Mouse (Mus musculus) olfactory bulb, adult 2 months (tissue): ENCODE results near the gene Fam166a. TPM values are rescaled to one million over a fixed set of nuclear protein-coding genes. Genes with fewer than 3 reads are reported as not detected.

Experiments used
- H3K27ac ChIP-seq: fragments of 200-500 bp; 2 replicates; pipeline ENCODE4 v1.5.1; 2012; ENCODE audit warnings: low read depth, low read length; ENCODE audit not compliant: insufficient read depth
- H3K4me1 ChIP-seq: fragments of 200-500 bp; 2 replicates; pipeline ENCODE4 v1.6.1; 2012; ENCODE audit warnings: low read length; ENCODE audit not compliant: control insufficient read depth, insufficient read depth
- H3K4me3 ChIP-seq: fragments of 200-500 bp; 2 replicates; pipeline ENCODE4 v1.5.1; 2012; ENCODE audit warnings: mild to moderate bottlenecking, low read depth, low read length, moderate library complexity; ENCODE audit not compliant: insufficient read depth
- CTCF ChIP-seq: fragments of 200-500 bp; IDR thresholded peaks from 2 replicates; pipeline ENCODE4 v1.5.1; 2012; ENCODE audit warnings: low read depth, mild to moderate bottlenecking, low read length, moderate library complexity; ENCODE audit not compliant: insufficient read depth
- POLR2A ChIP-seq: fragments of 200-500 bp; IDR thresholded peaks from 2 replicates; pipeline ENCODE4 v1.6.1; 2012; ENCODE audit warnings: mild to moderate bottlenecking, low read depth, low read length, moderate library complexity; ENCODE audit not compliant: insufficient read depth
- WGBS: fragments of 180-500 bp; shearing (Covaris S2); methylation state at CpG from one replicate; pipeline ENCODE4 v1.1.7; 2018; 5-methylcytosine and 5-hydroxymethylcytosine counted together
- polyA plus RNA-seq: library from polyadenylated mRNA; stranded (reverse); fragments of >200 nt; gene quantifications from 2 replicates; pipeline ENCODE4 v1.2.4, GENCODE M21; 2012; ENCODE audit warnings: low replicate concordance; ENCODE audit not compliant: missing spikeins, insufficient read depth, insufficient read length

The Fam166a gene
- polyA plus RNA-seq, 1 experiment, result not detected

DNA sequence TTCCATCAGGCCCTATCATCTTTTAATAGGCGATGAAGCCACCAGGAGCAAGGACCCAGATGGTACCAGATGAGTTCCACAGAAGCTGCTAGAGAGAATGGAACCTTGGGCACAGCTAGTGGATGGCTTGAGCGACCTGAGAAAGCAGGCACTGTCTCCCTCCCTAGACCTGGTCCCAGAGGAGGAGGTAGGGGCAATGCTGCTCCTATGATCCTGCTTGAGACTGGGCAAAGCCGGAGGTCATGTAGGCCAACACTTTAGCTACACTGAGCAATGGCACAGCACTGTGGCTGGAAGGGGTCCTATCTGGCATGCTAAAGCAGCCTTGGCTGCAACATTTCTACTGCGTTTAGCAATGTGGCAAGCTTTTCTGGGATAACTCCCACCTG, 42.9 kb upstream of the Fam166a start:
- Histone ChIP-seq H3K4me3 (no peak overlapping the region), H3K4me1 (peaks cover 31% of the 10 kb centered on the region), H3K27ac (no peak overlapping the region)
- TF ChIP-seq POLR2A (no peak), CTCF (no peak)
- 81% methylated on average over 4 of the region's 4 CpGs for WGBS

GRCm38 (mm10) chr2:25176573-25176972, 42.0 kb upstream of the Fam166a start:
- 68% methylated on average over 6 of the region's 6 CpGs for WGBS
- Histone ChIP-seq H3K27ac (no peak overlapping the region; the same call in 1 of the 2 replicates), H3K4me3 (no peak overlapping the region), H3K4me1 (peaks cover 39% of the 10 kb centered on the region)
- TF ChIP-seq CTCF (no peak), POLR2A (no peak)

GRCm38 (mm10) chr2:25177076-25177475, 41.5 kb upstream of the Fam166a start:
- 54% methylated on average over 4 of the region's 4 CpGs for WGBS
- no peak overlapping the region for H3K4me3 ChIP-seq
- peak overlapping the region; percentile 88 for H3K27ac ChIP-seq
- TF ChIP-seq POLR2A, result no peak
- no peak for TF ChIP-seq CTCF
- H3K4me1 ChIP-seq, result peaks cover 42% of the 10 kb centered on the region

DNA sequence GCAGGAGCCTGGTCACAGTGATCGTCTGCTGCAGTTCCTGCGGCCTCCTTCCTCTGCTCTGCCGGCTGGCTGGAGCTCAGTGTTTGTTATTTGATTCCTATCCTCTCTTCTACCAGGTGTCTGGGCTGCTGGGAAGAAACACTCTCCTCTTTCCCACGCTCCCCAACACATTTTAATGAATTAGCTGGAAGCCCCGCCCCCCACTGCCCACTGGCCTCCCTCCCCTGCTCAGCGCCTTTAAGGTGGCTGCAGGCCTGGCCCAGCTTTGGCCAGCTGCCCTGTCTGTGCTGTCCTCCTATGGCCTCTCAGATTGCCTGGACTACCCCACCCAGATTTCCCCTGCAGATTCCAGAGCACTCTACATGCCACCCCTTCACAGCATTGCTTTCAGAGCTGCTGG, 40.9 kb upstream of the Fam166a start:
- H3K4me3 ChIP-seq, result no peak overlapping the region
- peaks cover 42% of the 10 kb centered on the region for H3K4me1 ChIP-seq
- 28% methylated on average over 6 of the region's 6 CpGs for WGBS
- H3K27ac ChIP-seq, result peak overlapping the region; percentile 88
- TF ChIP-seq POLR2A (no peak), CTCF (no peak)

DNA sequence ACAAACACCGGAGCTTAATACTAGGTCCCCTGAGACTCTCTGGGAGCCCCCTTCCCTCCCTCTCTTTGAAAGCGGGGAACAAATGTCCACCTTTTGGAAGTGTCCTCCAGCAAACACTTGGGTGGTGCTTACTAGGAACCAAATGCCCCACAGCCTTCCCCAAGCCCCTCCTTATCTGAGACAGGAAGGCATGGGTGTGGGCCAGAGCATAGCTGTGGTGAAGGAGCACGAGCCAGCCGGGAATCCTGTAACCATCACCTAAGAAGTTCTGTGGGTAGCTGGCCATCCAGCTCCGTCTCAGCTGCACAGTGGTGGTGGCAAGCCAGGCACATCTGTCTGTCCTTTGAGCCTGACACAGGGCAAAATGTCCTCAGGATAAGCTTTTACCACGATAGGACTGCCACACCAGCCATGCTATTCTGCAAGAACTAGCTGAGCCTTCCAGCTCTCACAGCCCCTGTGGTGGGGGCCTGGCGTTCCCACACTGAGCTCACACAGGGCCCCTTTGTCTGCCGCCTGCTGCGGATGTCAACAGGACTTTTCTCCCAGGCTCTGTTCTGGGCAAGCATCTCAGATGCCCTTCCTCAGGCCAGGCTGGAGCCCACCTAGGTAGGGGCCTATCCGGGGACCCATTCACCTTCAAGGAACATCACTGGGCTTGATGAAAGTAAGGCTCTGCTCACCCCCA, 40.1 kb upstream of the Fam166a start:
- TF ChIP-seq POLR2A (no peak), CTCF (no peak)
- 54% methylated on average over 10 of the region's 10 CpGs for WGBS
- H3K27ac ChIP-seq, result peak overlapping the region; percentile 69
- H3K4me1 ChIP-seq, result peaks cover 42% of the 10 kb centered on the region
- no peak overlapping the region for H3K4me3 ChIP-seq

DNA sequence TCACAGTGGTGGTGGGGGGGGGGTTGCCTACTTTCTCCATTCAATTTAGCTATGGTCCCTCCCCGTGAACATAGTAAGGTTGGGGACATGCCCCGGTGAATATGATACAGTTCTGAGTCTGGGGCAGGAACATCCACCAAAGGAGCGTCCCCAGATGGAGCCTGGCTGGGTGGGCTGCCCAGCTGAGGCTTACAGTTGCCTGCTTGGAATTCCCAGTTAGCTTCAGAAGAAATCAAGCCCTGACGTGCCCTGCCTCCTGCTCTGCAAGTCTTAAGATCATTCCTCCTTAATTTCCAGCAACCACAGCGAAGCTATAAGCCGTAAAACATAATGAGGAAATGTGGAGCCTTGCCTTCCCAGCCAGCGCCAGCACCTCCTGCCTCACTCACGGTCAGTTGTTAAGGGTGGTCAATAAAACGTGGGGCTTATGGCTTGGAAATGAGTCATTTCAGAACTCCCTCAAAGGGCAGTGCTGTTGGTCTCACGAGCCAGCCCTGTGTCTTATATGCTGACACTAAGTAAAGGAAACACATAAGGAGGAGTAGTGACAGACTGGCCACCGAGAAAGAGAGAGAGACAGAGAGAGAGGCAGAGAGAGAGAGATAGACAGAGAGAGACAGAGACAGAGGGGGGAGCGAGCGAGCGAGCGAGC, 38.9 kb upstream of the Fam166a start:
- peak overlapping the region; percentile 53 for H3K4me3 ChIP-seq
- WGBS, result 26% methylated on average over 15 of the region's 15 CpGs
- peaks cover 42% of the 10 kb centered on the region for H3K4me1 ChIP-seq
- H3K27ac ChIP-seq, result peak overlapping the region; percentile 35
- TF ChIP-seq CTCF, result no peak
- TF ChIP-seq POLR2A, result no peak

DNA sequence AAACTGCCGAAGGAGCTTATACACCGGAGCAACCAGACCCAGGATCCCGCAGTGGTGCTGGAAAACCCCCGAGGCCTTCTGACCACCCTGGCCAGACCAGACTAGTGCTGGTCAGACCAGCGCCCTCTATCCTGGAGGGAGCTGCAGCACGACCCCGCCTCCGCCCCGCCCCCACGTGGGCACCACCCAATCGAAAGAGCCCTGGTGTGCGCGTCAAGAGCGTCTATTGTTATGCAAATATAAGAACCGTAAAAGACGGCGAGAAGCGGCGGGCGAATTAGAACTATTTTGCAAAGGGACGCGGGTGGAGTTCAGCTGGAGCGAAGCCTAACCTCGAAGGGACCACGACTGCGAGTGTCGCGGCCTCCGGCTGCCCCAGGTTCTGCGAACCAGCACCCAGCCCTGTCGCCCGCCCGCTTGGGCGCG, 38.1 kb upstream of the Fam166a start, which contains the start of gene Nrarp:
TSS of gene Nrarp (plus strand) at position 281 of the 426 bp plus-strand sequence.
- Histone ChIP-seq H3K4me3 (peak within 1 kb of the TSS; percentile 53), H3K4me1 (peaks cover 44% of the 10 kb centered on the region), H3K27ac (peak within 1 kb of the TSS; percentile 35)
- WGBS, result under 1% methylated on average over 35 of the region's 35 CpGs
- peak; percentile 45 for TF ChIP-seq POLR2A
- 0 out of 2 replicates have a peak, but pooled peaks have one; percentile 29 for TF ChIP-seq CTCF

DNA sequence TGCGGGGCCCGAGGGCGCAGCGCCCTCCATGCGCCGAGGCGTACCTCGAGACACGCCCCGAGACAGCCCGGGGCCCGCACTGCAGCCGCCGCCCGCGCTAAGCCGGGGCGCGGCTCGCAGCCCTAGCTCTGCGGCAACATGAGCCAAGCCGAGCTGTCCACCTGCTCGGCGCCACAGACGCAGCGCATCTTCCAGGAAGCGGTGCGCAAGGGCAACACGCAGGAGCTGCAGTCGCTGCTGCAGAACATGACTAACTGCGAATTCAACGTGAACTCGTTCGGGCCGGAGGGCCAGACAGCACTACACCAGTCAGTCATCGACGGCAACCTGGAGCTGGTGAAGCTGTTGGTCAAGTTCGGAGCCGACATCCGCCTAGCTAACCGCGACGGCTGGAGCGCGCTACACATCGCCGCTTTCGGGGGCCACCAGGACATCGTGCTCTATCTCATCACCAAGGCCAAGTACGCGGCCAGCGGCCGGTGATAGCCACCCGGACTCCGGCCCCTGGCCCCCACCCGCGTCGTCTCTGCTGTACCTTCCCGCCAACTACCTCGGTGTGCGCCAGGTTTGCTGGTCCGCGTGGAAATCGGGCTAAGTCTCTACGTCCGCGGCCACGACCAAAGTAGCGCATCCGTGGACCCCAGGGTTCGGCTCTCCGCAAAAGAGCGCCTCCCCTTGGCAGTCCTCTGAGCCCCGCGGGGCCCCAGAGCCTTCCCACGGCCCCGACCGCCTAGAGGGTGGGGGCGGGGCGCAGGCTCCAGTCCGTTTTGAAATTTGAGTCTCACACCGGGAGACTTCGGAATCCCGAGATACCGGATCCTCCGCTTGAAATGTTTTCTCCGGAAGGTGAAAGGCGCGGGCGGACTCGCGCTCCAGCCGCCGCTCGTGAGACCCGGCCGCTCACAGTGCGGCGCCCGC, 37.3 kb upstream of the Fam166a start:
- Histone ChIP-seq H3K4me3 (peak overlapping the region; percentile 53), H3K27ac (no peak overlapping the region), H3K4me1 (peaks cover 51% of the 10 kb centered on the region)
- WGBS, result under 1% methylated on average over 100 of the region's 100 CpGs
- no peak for TF ChIP-seq CTCF
- TF ChIP-seq POLR2A, result no peak

- 4% methylated on average over 17 of the region's 17 CpGs for WGBS
- Histone ChIP-seq H3K4me3 (peak overlapping the region; percentile 53), H3K27ac (no peak overlapping the region), H3K4me1 (peaks cover 47% of the 10 kb centered on the region)
- no peak for TF ChIP-seq POLR2A
- no peak for TF ChIP-seq CTCF
Measured at GRCm38 (mm10) chr2:25181891-25182397, 36.6 kb upstream of the Fam166a start.
